Comparison of ENCODE assay signal across 28 mouse cellular contexts in genomic region chr14:120335366-120335765, GRCm38 (mm10). TPM values are rescaled to one million over a fixed set of nuclear protein-coding genes. Genes with fewer than 3 reads are reported as not detected.
DNase-seq lines count a peak whose midpoint lies in the region; ATAC-seq lines count a peak whose summit lies in the region.
"Had no signal": no experiment of that assay in that cellular context is flagged by ENCODE, and none has a peak within 500 bp of the region (broad histone marks: within the 10 kb centered on the region; RNA-seq: fewer than 3 reads in every experiment).

No protein-coding gene starts in this region.

- no peak overlapping the region for H3K4me3 ChIP-seq in heart, embryonic 11.5 days (ENCODE audit: low read depth, low read length)
- no peak overlapping the region for H3K4me3 ChIP-seq in heart, embryonic 16.5 days (ENCODE audit: low read length)
- H3K4me3 ChIP-seq in lung, embryonic 16.5 days (ENCODE audit: low read length): no peak overlapping the region
- H3K4me3 ChIP-seq: embryonic facial prominence, embryonic 10.5 days; embryonic facial prominence, embryonic 13.5 days; erythroblast, embryonic 14.5 days; forebrain, embryonic 12.5 days; forebrain, embryonic 15.5 days; hindbrain, embryonic 10.5 days; hindbrain, embryonic 13.5 days; intestine, embryonic 15.5 days had no signal

- H3K9ac ChIP-seq in heart, embryonic 11.5 days (ENCODE audit: low read depth, low read length): no peak overlapping the region
- H3K9ac ChIP-seq in heart, embryonic 16.5 days (ENCODE audit: low read length): no peak overlapping the region
- no peak overlapping the region for H3K9ac ChIP-seq in lung, embryonic 16.5 days (ENCODE audit: low read length)
- H3K9ac ChIP-seq: embryonic facial prominence, embryonic 13.5 days; forebrain, embryonic 12.5 days; forebrain, embryonic 15.5 days; hindbrain, embryonic 13.5 days; intestine, embryonic 15.5 days had no signal

- DNase-seq in heart, adult 11 months: peak; percentile 82
- no peak for DNase-seq in heart, postnatal 10 days
- no peak for DNase-seq in lung, postnatal 25 days (ENCODE audit: low spot score)
- DNase-seq in Muller cell, postnatal 12 days (ENCODE audit: inconsistent ontology term): no peak
- DNase-seq: adrenal gland, adult 8-10 months; cerebellum, adult 11-12 months; cerebellum, adult 8-10 months; cerebellum, postnatal 10 days; cerebellum, postnatal 36 days; embryo, embryonic 11 days; gastrocnemius, postnatal 10 days; heart, postnatal 36 days; kidney, adult 11 months; kidney, adult 9 months had no signal

- no peak for ATAC-seq in heart, embryonic 11.5 days (replicated peaks; ENCODE audit: insufficient number of reproducible peaks, low FRiP score, low TSS enrichment)
- ATAC-seq in heart, embryonic 16.5 days (replicated peaks; ENCODE audit: extremely low read depth, insufficient read depth, low FRiP score): no peak
- no peak for ATAC-seq in lung, embryonic 16.5 days (ENCODE audit: low read depth)
- ATAC-seq: activated CD4-positive, CD25-positive, alpha-beta regulatory T cell, adult 4 months; CD4-positive, CD25-positive, alpha-beta regulatory T cell, adult 4 months; forebrain, embryonic 15.5 days; hindbrain, embryonic 16.5 days; intestine, embryonic 15.5 days had no signal

- WGBS in heart, embryonic 11.5 days (ENCODE audit: insufficient replicate concordance): 79% methylated on average over 9 of the region's 9 CpGs
- 82% methylated on average over 9 of the region's 9 CpGs for WGBS in heart, embryonic 16.5 days
- WGBS in lung, embryonic 16.5 days: 75% methylated on average over 9 of the region's 9 CpGs

- H3K4me2 ChIP-seq in heart, embryonic 11.5 days: no peak overlapping the region
- H3K4me2 ChIP-seq in heart, embryonic 16.5 days (ENCODE audit: low read depth, low read length): no peak overlapping the region
- no peak overlapping the region for H3K4me2 ChIP-seq in lung, embryonic 16.5 days (ENCODE audit: low read depth, low read length)
- H3K4me2 ChIP-seq: embryonic facial prominence, embryonic 13.5 days; forebrain, embryonic 12.5 days; forebrain, embryonic 15.5 days; hindbrain, embryonic 13.5 days; intestine, embryonic 15.5 days had no signal

- intact Hi-C loops in heart, postnatal 10 days (cut with DNase I): loop anchor here (5.0 kb wide), 2 partner anchors 38 to 58 kb away; partner anchors contain the start of gene Mbnl2

- H3K27me3 ChIP-seq in heart, embryonic 11.5 days (ENCODE audit: control insufficient read depth, insufficient read depth, low read length): no peaks in the 10 kb centered on the region
- H3K27me3 ChIP-seq in heart, embryonic 16.5 days (ENCODE audit: control insufficient read depth, insufficient read depth, low read length): no peaks in the 10 kb centered on the region
- H3K27me3 ChIP-seq in lung, embryonic 16.5 days (ENCODE audit: control insufficient read depth, insufficient read depth, low read depth, low read length): no peaks in the 10 kb centered on the region
- H3K27me3 ChIP-seq: embryonic facial prominence, embryonic 13.5 days; forebrain, embryonic 12.5 days; forebrain, embryonic 15.5 days; hindbrain, embryonic 13.5 days; intestine, embryonic 15.5 days had no signal

- H3K9me3 ChIP-seq in heart, embryonic 11.5 days (replicated peaks; ENCODE audit: control insufficient read depth, low read length): no peaks in the 10 kb centered on the region
- no peaks in the 10 kb centered on the region for H3K9me3 ChIP-seq in heart, embryonic 16.5 days (replicated peaks; ENCODE audit: control insufficient read depth, low read length)
- H3K9me3 ChIP-seq in lung, embryonic 16.5 days (ENCODE audit: control insufficient read depth, low read length): no peaks in the 10 kb centered on the region
- H3K9me3 ChIP-seq: embryonic facial prominence, embryonic 10.5 days; embryonic facial prominence, embryonic 13.5 days; forebrain, embryonic 12.5 days; forebrain, embryonic 15.5 days; hindbrain, embryonic 10.5 days; hindbrain, embryonic 13.5 days; intestine, embryonic 15.5 days had no signal

- H3K36me3 ChIP-seq in heart, embryonic 11.5 days (ENCODE audit: control insufficient read depth, insufficient read depth, low read length): no peaks in the 10 kb centered on the region
- H3K36me3 ChIP-seq in heart, embryonic 16.5 days (ENCODE audit: control insufficient read depth, insufficient read depth): peaks cover 6% of the 10 kb centered on the region; the same call in 1 of the 2 replicates
- no peaks in the 10 kb centered on the region for H3K36me3 ChIP-seq in lung, embryonic 16.5 days (ENCODE audit: control insufficient read depth, insufficient read depth, low read length)
- H3K36me3 ChIP-seq: forebrain, embryonic 12.5 days; forebrain, embryonic 15.5 days; hindbrain, embryonic 10.5 days; hindbrain, embryonic 13.5 days had no signal

- no peak overlapping the region for H3K27ac ChIP-seq in heart, embryonic 11.5 days (ENCODE audit: low read depth, low read length)
- 0 out of 2 replicates have a peak overlapping the region, but pooled peaks have one; percentile 46 for H3K27ac ChIP-seq in heart, embryonic 16.5 days (ENCODE audit: low read length)
- 0 out of 2 replicates have a peak overlapping the region, but pooled peaks have one; percentile 6 for H3K27ac ChIP-seq in lung, embryonic 16.5 days (ENCODE audit: low read length)
- H3K27ac ChIP-seq: embryonic facial prominence, embryonic 10.5 days; embryonic facial prominence, embryonic 13.5 days; forebrain, embryonic 12.5 days; forebrain, embryonic 15.5 days; hindbrain, embryonic 10.5 days; hindbrain, embryonic 13.5 days had no signal

- H3K4me1 ChIP-seq in heart, embryonic 11.5 days (ENCODE audit: control insufficient read depth, insufficient read depth, low read length): peaks cover 50% of the 10 kb centered on the region
- H3K4me1 ChIP-seq in heart, embryonic 16.5 days (ENCODE audit: control insufficient read depth, insufficient read depth, low read length): peaks cover 57% of the 10 kb centered on the region
- H3K4me1 ChIP-seq in lung, embryonic 16.5 days (replicated peaks; ENCODE audit: control insufficient read depth, insufficient read depth, low read length): peaks cover 34% of the 10 kb centered on the region

RNA-seq across cellular contexts. Expression of gene Mbnl2, which starts 59.9 kb away (rescaled TPM):
- 107 and 126 TPM in 2 replicates for polyA plus RNA-seq in heart, embryonic 11.5 days (2014; fragmentation: Nextera tagmentation; extraction: Ambion mirVana)
- polyA plus RNA-seq in heart, embryonic 16.5 days (2015; fragmentation: Nextera tagmentation; extraction: Ambion mirVana): 129 and 142 TPM in 2 replicates
- total RNA-seq in heart, postnatal 10 days (2021): 100 to 1,000 TPM; 223 to 270 TPM
- 162 and 164 TPM in 2 replicates for polyA plus RNA-seq in lung, embryonic 16.5 days (2015; fragmentation: Nextera tagmentation; extraction: Ambion mirVana)
